Mouse (Mus musculus) heart, adult 2 months (tissue): ENCODE measurements around the gene Paxbp1. TPM values are rescaled to one million over a fixed set of nuclear protein-coding genes. Genes with fewer than 3 reads are reported as not detected.
"Not testable (repeated sequence)": the region's sequence is repeated elsewhere in the genome, so short reads cannot be mapped to it uniquely, and the experiment has no call there.

Experiments
- DNase-seq, 2 experiments: peaks; one replicate each; pipeline ENCODE4 v3.0.0; 2021
- H3K27ac ChIP-seq: fragments of 200-600 bp; 2 replicates; pipeline ENCODE4 v1.8.1; 2022
- H3K27me3 ChIP-seq: fragments of 200-500 bp; 2 replicates; pipeline ENCODE4 v1.6.1; 2012; ENCODE audit warnings: mild to moderate bottlenecking, low read length, inconsistent platforms, mixed read lengths; ENCODE audit not compliant: control insufficient read depth, insufficient read depth
- H3K36me3 ChIP-seq: fragments of 200-500 bp; 2 replicates; pipeline ENCODE4 v1.6.1; 2012; ENCODE audit warnings: low read length, inconsistent platforms; ENCODE audit not compliant: control insufficient read depth, insufficient read depth
- H3K4me1 ChIP-seq: fragments of 200-500 bp; 2 replicates; pipeline ENCODE4 v1.6.1; 2011; ENCODE audit warnings: low read length; ENCODE audit not compliant: control insufficient read depth, insufficient read depth
- H3K4me3 ChIP-seq: fragments of 200-600 bp; 2 replicates; pipeline ENCODE4 v1.8.1; 2022
- H3K79me2 ChIP-seq: fragments of 200-500 bp; replicated peaks from 2 replicates; pipeline ENCODE4 v1.6.1; 2012; ENCODE audit warnings: mild to moderate bottlenecking, inconsistent platforms, low read length, moderate library complexity, mixed read lengths; ENCODE audit not compliant: control insufficient read depth, insufficient read depth
- H3K9ac ChIP-seq: fragments of 200-500 bp; 2 replicates; pipeline ENCODE4 v1.6.1; 2012; ENCODE audit warnings: low read depth, mild to moderate bottlenecking, control low read depth, inconsistent platforms, low read length, mixed read lengths
- CTCF ChIP-seq: fragments of 200-600 bp; IDR thresholded peaks from 2 replicates; pipeline ENCODE4 v1.8.1; 2022; ENCODE audit warnings: antibody characterized with exemption, mild to moderate bottlenecking, moderate library complexity
- EP300 ChIP-seq: fragments of 200-500 bp; IDR thresholded peaks from 2 replicates; pipeline ENCODE4 v1.6.1; 2011; ENCODE audit warnings: low read depth, low read length, control low read depth; ENCODE audit not compliant: insufficient read depth
- POLR2A ChIP-seq: fragments of 200-500 bp; IDR thresholded peaks from 2 replicates; pipeline ENCODE4 v1.6.1; 2011; ENCODE audit warnings: mild to moderate bottlenecking, low read depth, low read length, control low read depth; ENCODE audit not compliant: insufficient read depth
- WGBS: fragments of 180-500 bp; shearing (Covaris S2); methylation state at CpG from one replicate; pipeline ENCODE4 v1.1.7; 2018; 5-methylcytosine and 5-hydroxymethylcytosine counted together
- intact Hi-C: fragments of 180-260 bp; cut with DNase I; formaldehyde crosslinking; loops from one replicate; pipeline ENCODE4 v1.15.1; 2025
- polyA plus RNA-seq: library from polyadenylated mRNA; depleted of rRNA; stranded (reverse); fragments of >200 nt; gene quantifications from 2 replicates; pipeline ENCODE4 v1.2.3, GENCODE M21; 2012
- total RNA-seq, 2 experiments: library from RNA; stranded (reverse); gene quantifications; 2 replicates each; pipeline ENCODE4 v1.2.3; 2021

Paxbp1 gene
- total and polyA plus RNA-seq, 3 experiments: 10.2 to 12.0 (median 11.6) TPM

DNA sequence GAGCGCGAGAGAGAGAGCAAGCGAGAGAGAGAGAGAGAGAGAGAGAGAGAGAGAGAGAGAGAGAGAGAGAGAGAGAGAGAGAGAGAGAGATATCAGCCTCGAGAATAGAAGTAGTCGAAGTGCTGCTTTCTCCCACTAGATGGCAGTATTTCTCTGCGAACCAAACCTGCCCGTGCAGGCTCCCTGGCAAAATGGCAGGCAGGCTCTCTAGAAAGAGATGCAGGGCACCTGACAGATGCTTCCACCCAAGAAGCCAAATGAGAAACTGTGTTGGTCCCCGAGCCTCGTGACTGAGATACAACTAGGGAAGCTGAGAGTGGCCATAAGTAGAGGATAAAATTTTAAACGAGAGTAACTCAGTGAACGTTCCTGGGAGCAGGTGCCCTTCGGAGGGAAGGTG, 37.2 kb upstream of the Paxbp1 start:
- intact Hi-C loops: loop anchor here (1.0 to 5.0 kb wide), 3 partner anchors 86 to 271 kb away; no protein-coding TSS in a partner anchor
- WGBS: 24% methylated on average over 11 of the region's 12 CpGs

DNA sequence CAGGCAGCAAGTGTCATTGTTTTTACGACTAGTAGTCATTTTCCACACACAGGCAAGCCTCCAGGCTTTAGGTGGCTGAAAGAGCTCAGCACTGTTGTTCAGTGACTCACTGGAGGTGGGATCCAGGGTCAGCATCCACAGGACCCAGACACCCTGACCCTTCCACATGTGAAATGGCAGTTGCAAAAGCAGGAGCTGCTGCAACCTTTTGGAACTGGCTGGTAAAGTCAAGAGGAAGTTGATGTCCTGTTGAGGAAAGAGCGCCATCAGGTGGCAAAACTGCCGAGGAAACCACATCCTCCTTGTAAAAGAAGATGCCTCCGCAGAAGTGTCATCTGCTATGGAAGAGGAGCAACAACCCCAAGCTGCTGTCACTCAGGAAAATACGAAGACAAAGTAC, 31.8 kb upstream of the Paxbp1 start:
- Histone ChIP-seq H3K27ac (no peak overlapping the region), H3K4me3 (no peak overlapping the region), H3K9ac (no peak overlapping the region), H3K27me3 (no peaks in the 10 kb centered on the region), H3K4me1 (no peaks in the 10 kb centered on the region), H3K36me3 (no peaks in the 10 kb centered on the region), H3K79me2 (no peaks in the 10 kb centered on the region)
- 65% methylated on average over 5 of the region's 5 CpGs for WGBS
- intact Hi-C loops: loop anchor here (10.0 kb wide), 1 partner anchor 369 kb away; no protein-coding TSS in a partner anchor
- TF ChIP-seq POLR2A: no peak
- peak; percentile 13; the same call in 1 of the 2 replicates for TF ChIP-seq CTCF
- DNase-seq: peak in 1 of 2 experiments; percentile 16

More for the DNA sequence above, 37.2 kb upstream of the Paxbp1 start:
- Histone ChIP-seq H3K27ac (no peak overlapping the region), H3K9ac (no peak overlapping the region), H3K36me3 (no peaks in the 10 kb centered on the region), H3K4me1 (no peaks in the 10 kb centered on the region), H3K27me3 (no peaks in the 10 kb centered on the region), H3K4me3 (no peak overlapping the region), H3K79me2 (no peaks in the 10 kb centered on the region)
- DNase-seq: peak; percentile 48 to 51
- TF ChIP-seq POLR2A (no peak), CTCF (peak; percentile 75), EP300 (peak; percentile 58; the same call in 1 of the 2 replicates)

DNA sequence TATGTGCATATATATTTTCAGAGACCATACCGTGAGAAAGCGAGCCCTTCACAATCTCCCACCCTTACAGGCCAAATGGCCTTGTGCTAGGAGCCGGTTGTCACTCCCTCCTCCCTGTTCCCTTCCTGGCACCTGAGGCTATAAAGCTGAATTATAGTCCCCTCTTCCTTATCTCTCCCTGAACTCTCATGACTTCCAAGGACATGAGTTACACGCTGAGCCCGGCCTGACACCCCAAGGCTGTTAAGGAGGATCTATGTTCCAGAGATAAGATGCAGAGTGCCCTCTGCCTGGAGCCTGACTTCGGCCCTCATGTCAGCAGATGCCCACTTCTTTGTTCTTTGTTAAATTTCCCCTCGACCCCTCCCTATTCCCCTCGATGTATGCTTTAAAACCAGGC, 31.1 kb upstream of the Paxbp1 start:
- H3K27me3 ChIP-seq, H3K27ac ChIP-seq, H3K4me3 ChIP-seq, H3K79me2 ChIP-seq, H3K9ac ChIP-seq, DNase-seq, H3K4me1 ChIP-seq, H3K36me3 ChIP-seq: not testable (repeated sequence)
- WGBS: 70% methylated on average over 8 of the region's 8 CpGs
- intact Hi-C loops: loop anchor here (10.0 kb wide), 1 partner anchor 369 kb away; no protein-coding TSS in a partner anchor

DNA sequence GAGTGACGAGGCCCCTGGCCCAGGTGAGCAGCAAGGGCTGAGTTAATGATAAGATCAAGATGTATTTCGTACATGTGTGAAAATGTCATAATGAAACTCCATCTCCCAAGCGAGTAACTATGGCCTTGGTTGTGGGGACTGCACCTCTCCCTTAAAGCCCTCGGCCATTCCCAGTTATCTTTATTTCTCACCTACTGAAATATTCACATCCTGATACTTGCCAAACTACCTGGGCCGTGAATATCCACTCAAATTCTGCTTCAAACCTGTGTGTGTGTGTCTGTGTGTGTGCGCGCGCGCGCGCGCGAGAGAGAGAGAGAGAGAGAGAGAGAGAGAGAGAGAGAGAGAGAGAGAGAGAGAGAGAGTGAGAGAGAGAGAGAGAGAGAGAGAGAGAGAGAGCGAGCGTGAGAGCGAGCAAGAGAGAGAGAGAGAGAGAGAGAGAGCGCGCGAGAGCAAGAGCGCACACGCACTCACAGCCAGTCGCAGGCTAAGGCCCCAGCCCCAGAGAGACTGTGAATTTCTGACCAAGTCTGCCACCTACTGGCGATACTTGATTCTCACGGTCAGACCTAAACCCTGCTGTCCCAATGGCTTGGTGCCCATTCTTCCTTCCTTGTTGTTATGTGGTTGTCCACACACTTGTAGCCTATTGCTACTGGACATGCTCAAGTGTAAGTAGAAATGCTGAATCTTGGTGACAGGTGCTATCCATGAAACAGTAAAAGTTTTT, 29.0 kb upstream of the Paxbp1 start:
- 41% methylated on average over 23 of the region's 24 CpGs for WGBS
- DNase-seq: peak; percentile 83 to 86
- H3K27ac ChIP-seq: no peak overlapping the region
- H3K36me3 ChIP-seq: no peaks in the 10 kb centered on the region
- H3K27me3 ChIP-seq: no peaks in the 10 kb centered on the region
- no peaks in the 10 kb centered on the region for H3K4me1 ChIP-seq
- no peak for TF ChIP-seq POLR2A
- TF ChIP-seq EP300: peak; percentile 77; the same call in 1 of the 2 replicates
- TF ChIP-seq CTCF: peak; percentile 80
- intact Hi-C loops: loop anchor here (10.0 kb wide), 1 partner anchor 371 kb away; no protein-coding TSS in a partner anchor
- H3K4me3 ChIP-seq: no peak overlapping the region
- no peaks in the 10 kb centered on the region for H3K79me2 ChIP-seq
- H3K9ac ChIP-seq: no peak overlapping the region

DNA sequence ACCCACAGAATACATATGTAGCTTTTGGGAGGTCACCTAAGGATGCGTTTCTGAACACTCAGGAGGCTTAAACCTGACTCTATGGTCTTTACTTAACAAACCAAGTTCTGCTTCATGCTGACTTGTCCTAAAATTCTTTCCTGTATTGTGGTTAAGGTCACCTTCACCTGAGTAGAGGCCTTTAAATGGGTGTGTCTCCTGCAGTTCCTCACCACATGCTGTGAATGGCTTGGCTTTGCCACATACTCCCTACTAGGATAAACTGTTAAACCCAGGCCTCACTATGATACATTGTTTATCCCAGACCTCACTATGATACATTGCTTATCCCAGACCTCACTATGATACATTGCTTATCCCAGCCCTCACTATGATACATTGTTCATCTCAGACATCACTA, 27.9 kb upstream of the Paxbp1 start:
- Histone ChIP-seq H3K36me3 (no peaks in the 10 kb centered on the region), H3K4me1 (no peaks in the 10 kb centered on the region), H3K4me3 (no peak overlapping the region), H3K9ac (no peak overlapping the region), H3K27ac (no peak overlapping the region), H3K79me2 (no peaks in the 10 kb centered on the region), H3K27me3 (no peaks in the 10 kb centered on the region)
- DNase-seq: no peak
- 97% methylated on average over 1 of the region's 1 CpGs for WGBS
- no peak for TF ChIP-seq CTCF
- intact Hi-C loops: loop anchor here (10.0 kb wide), 1 partner anchor 373 kb away; no protein-coding TSS in a partner anchor

DNA sequence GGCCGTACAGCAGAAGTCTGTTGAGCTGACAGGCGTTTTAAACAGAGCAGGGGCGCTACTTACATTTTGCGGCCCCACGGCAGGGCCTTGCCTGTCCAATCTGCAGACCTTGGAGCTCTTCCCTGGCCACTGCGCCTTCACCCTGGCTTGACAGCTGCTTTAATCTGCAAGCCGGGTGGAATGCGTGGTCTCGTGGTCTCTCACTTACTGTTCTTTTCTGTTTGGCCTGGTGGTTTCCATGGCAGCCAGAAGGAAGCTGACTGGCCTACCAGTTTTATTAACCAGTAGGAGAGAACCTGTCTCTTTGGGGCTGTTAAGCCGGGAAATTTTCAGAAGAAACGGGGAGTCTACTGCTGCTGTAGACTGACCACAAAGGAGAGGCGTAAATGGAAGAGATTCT, 24.6 kb upstream of the Paxbp1 start:
- H3K79me2 ChIP-seq: no peaks in the 10 kb centered on the region
- no peak overlapping the region for H3K27ac ChIP-seq
- DNase-seq: no peak
- 38% methylated on average over 12 of the region's 12 CpGs for WGBS
- H3K27me3 ChIP-seq: no peaks in the 10 kb centered on the region
- intact Hi-C loops: no loop called here
- no peaks in the 10 kb centered on the region for H3K36me3 ChIP-seq
- TF ChIP-seq CTCF (no peak), EP300 (no peak), POLR2A (no peak)
- no peak overlapping the region for H3K4me3 ChIP-seq
- H3K4me1 ChIP-seq: no peaks in the 10 kb centered on the region
- no peak overlapping the region for H3K9ac ChIP-seq
